Mouse (Mus musculus) C2C12 (cell line): Measurements from ENCODE around the gene Rnf38. TPM values are rescaled to one million over a fixed set of nuclear protein-coding genes. Genes with fewer than 3 reads are reported as not detected.
A peak's percentile ranks its signal among the peaks of the same experiment; 100 is the strongest.

Experiments
- H3K27me3 ChIP-seq: one replicate; pipeline ENCODE4 v1.6.1; 2011; ENCODE audit not compliant: control insufficient read depth, insufficient read depth, insufficient read length
- H3K36me3 ChIP-seq: one replicate; pipeline ENCODE4 v1.6.1; 2011; ENCODE audit not compliant: control insufficient read depth, insufficient read depth
- H3K4me3 ChIP-seq: one replicate; pipeline ENCODE4 v1.5.1; 2011; ENCODE audit warnings: mild to moderate bottlenecking, control low read depth; ENCODE audit not compliant: poor library complexity, insufficient read depth, severe bottlenecking
- H3K79me2 ChIP-seq: one replicate; pipeline ENCODE4 v1.6.1; 2011; ENCODE audit not compliant: control insufficient read depth, insufficient read depth
- H3K79me3 ChIP-seq: one replicate; pipeline ENCODE4 v1.6.1; 2011; ENCODE audit warnings: low read depth, control low read depth
- H3ac ChIP-seq: one replicate; pipeline ENCODE3; 2011; ENCODE audit warnings: low read depth; ENCODE audit not compliant: control insufficient read depth, insufficient read length
- CEBPB ChIP-seq: IDR thresholded peaks from one replicate; pipeline ENCODE4 v1.6.1; 2011; ENCODE audit warnings: low read depth, mild to moderate bottlenecking, control low read depth, moderate library complexity
- CTCF ChIP-seq: IDR thresholded peaks from one replicate; pipeline ENCODE4 v1.5.1; 2011; ENCODE audit not compliant: control insufficient read depth, insufficient read depth, insufficient read length
- FOSL1 ChIP-seq: IDR thresholded peaks from one replicate; pipeline ENCODE4 v1.8.0; 2011; ENCODE audit warnings: mild to moderate bottlenecking, low read length; ENCODE audit not compliant: poor library complexity, insufficient read depth, severe bottlenecking
- MAX ChIP-seq: IDR thresholded peaks from one replicate; pipeline ENCODE4 v1.6.1; 2011; ENCODE audit warnings: mild to moderate bottlenecking, control low read depth
- MYOD1 ChIP-seq: IDR thresholded peaks from one replicate; pipeline ENCODE4 v1.6.1; 2011; ENCODE audit warnings: low read depth; ENCODE audit not compliant: control insufficient read depth, insufficient read length
- MYOG ChIP-seq: IDR thresholded peaks from one replicate; pipeline ENCODE4 v1.6.1; 2011; ENCODE audit not compliant: control insufficient read depth, insufficient read length; ENCODE audit errors: extremely low read depth
- USF1 ChIP-seq: IDR thresholded peaks from one replicate; pipeline ENCODE4 v1.6.1; 2011; ENCODE audit warnings: low read depth, mild to moderate bottlenecking, control low read depth, moderate library complexity
- polyA plus RNA-seq: library from polyadenylated mRNA; unstranded; fragments of >200 nt; fragmentation: generic; extraction: Trizol; gene quantifications from one replicate; pipeline ENCODE4 v1.2.1, GENCODE M21; 2012; ENCODE audit warnings: missing spikeins

Rnf38 gene
- polyA plus RNA-seq, 1 experiment = 9.8 TPM

GRCm38 (mm10) chr4:44259126-44259525, 25.5 kb upstream of the Rnf38 start:
- H3K27me3 ChIP-seq = peaks cover 6% of the 10 kb centered on the region

GRCm38 (mm10) chr4:44254579-44254978, 21.0 kb upstream of the Rnf38 start:
- no peak overlapping the region for H3ac ChIP-seq
- H3K79me2 ChIP-seq = no peaks in the 10 kb centered on the region
- no peaks in the 10 kb centered on the region for H3K79me3 ChIP-seq
- H3K27me3 ChIP-seq = peaks cover 18% of the 10 kb centered on the region
- no peaks in the 10 kb centered on the region for H3K36me3 ChIP-seq
- TF ChIP-seq MAX (no peak), CEBPB (no peak), MYOG (no peak), MYOD1 (no peak), CTCF (no peak), FOSL1 (no peak), USF1 (no peak)
- no peak overlapping the region for H3K4me3 ChIP-seq

More at GRCm38 (mm10) chr4:44259126-44259525, 25.5 kb upstream of the Rnf38 start:
- Histone ChIP-seq H3K4me3 (no peak overlapping the region), H3K79me2 (no peaks in the 10 kb centered on the region), H3K36me3 (no peaks in the 10 kb centered on the region), H3ac (no peak overlapping the region), H3K79me3 (no peaks in the 10 kb centered on the region)
- no peak for TF ChIP-seq MAX
- TF ChIP-seq CEBPB = no peak
- no peak for TF ChIP-seq CTCF
- TF ChIP-seq FOSL1 = no peak
- no peak for TF ChIP-seq USF1
- TF ChIP-seq MYOD1 = no peak

DNA sequence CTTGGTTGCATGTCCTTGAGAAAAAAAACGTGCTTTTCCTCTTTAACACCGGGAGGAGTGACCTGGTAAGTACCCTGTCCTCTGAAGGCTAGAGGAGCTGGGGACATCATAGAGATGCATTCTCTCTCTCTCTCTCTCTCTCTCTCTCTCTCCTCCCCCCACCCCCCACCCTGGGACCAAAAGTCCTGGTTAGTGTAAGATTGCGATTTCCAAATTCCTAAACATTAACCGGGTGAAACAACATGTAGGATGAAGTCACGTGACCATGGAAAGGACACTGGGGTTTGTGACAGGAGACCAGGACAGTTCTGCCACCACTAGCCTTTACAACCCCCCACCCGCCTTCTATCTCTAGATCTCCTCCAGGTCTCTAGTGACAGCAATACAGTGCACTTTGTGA, 19.6 kb upstream of the Rnf38 start:
- Histone ChIP-seq H3K27me3 (peaks cover 18% of the 10 kb centered on the region), H3K4me3 (no peak overlapping the region), H3K79me3 (no peaks in the 10 kb centered on the region), H3K79me2 (no peaks in the 10 kb centered on the region), H3K36me3 (no peaks in the 10 kb centered on the region), H3ac (no peak overlapping the region)
- TF ChIP-seq MYOG = no peak
- TF ChIP-seq USF1 = peak; percentile 13

GRCm38 (mm10) chr4:44251966-44252916, 18.7 kb upstream of the Rnf38 start:
- Histone ChIP-seq H3K4me3 (no peak overlapping the region), H3K79me2 (no peaks in the 10 kb centered on the region), H3K27me3 (peaks cover 21% of the 10 kb centered on the region), H3ac (no peak overlapping the region), H3K79me3 (no peaks in the 10 kb centered on the region), H3K36me3 (no peaks in the 10 kb centered on the region)
- no peak for TF ChIP-seq MYOG
- no peak for TF ChIP-seq MYOD1
- no peak for TF ChIP-seq FOSL1
- no peak for TF ChIP-seq CTCF
- no peak for TF ChIP-seq USF1
- TF ChIP-seq CEBPB = no peak
- TF ChIP-seq MAX = no peak

DNA sequence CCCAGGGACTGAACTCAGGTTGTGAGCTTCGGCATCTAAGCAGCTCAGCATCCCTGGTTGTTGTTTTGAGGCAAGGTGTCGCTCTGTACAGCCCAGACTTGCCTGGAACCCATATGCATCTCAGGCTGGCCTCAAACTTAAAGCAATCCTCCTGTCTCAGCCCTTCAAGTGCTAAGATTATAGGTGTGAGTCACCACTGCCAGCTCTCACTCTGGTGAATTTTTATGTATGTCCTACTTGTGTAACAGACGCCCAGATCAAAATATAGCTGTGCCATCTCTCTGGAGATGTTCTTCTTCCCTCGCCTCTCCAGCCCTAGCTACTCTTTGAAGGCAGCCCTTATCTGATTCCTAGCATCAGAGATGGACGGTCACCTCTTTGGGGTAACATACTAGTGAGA, 17.9 kb upstream of the Rnf38 start:
- H3K27me3 ChIP-seq = peaks cover 21% of the 10 kb centered on the region
- H3K79me2 ChIP-seq = no peaks in the 10 kb centered on the region
- H3K4me3 ChIP-seq = no peak overlapping the region
- TF ChIP-seq CEBPB (no peak), USF1 (no peak), MYOG (no peak), MYOD1 (no peak), FOSL1 (no peak), CTCF (no peak), MAX (no peak)
- H3K36me3 ChIP-seq = no peaks in the 10 kb centered on the region
- H3ac ChIP-seq = no peak overlapping the region
- no peaks in the 10 kb centered on the region for H3K79me3 ChIP-seq

GRCm38 (mm10) chr4:44249705-44250104, 16.1 kb upstream of the Rnf38 start:
- Histone ChIP-seq H3K79me2 (no peaks in the 10 kb centered on the region), H3K27me3 (peaks cover 23% of the 10 kb centered on the region), H3K36me3 (no peaks in the 10 kb centered on the region), H3ac (no peak overlapping the region), H3K4me3 (no peak overlapping the region), H3K79me3 (no peaks in the 10 kb centered on the region)
- TF ChIP-seq CEBPB = no peak
- TF ChIP-seq USF1 = no peak
- no peak for TF ChIP-seq MAX
- TF ChIP-seq MYOG = no peak
- TF ChIP-seq CTCF = no peak
- no peak for TF ChIP-seq FOSL1
- no peak for TF ChIP-seq MYOD1
